Mouse (Mus musculus): ENCODE results near the gene Rnf10. TPM values are rescaled to one million over a fixed set of nuclear protein-coding genes. Genes with fewer than 3 reads are reported as not detected.
A peak's percentile ranks its signal among the peaks of the same experiment; 100 is the strongest.
"Not testable (repeated sequence)": the region's sequence is repeated elsewhere in the genome, so short reads cannot be mapped to it uniquely, and the experiment has no call there.

Rnf10 gene
- polyA plus RNA-seq, 2 experiments, result 86.7 to 163 TPM

- peaks cover 25% of the 10 kb centered on the region for H3K4me1 ChIP-seq (ENCODE audit: control insufficient read depth, insufficient read depth, low read length)
- peak overlapping the region; percentile 33; the same call in 1 of the 2 replicates for H3K27ac ChIP-seq (replicated peaks; ENCODE audit: low read depth, low read length)
- 24% methylated on average over 5 of the region's 5 CpGs for WGBS
- no peak for ATAC-seq (ENCODE audit: low FRiP score, low read depth)
- no peak overlapping the region for H3K9ac ChIP-seq (ENCODE audit: low read depth, low read length, severe bottlenecking)
- no peak overlapping the region for H3K4me3 ChIP-seq (replicated peaks; ENCODE audit: low read length)
- DNase-seq (ENCODE audit: low spot score), result no peak
- no peaks in the 10 kb centered on the region for H3K27me3 ChIP-seq (ENCODE audit: control insufficient read depth, insufficient read depth, low read length)
- H3K9me3 ChIP-seq (ENCODE audit: control insufficient read depth, low read length), result no peaks in the 10 kb centered on the region
- no peak overlapping the region for H3K4me2 ChIP-seq (replicated peaks; ENCODE audit: low read depth, low read length, severe bottlenecking)
- TF ChIP-seq POLR2A (IDR thresholded peaks at IDR 0.05; ENCODE audit: borderline replicate concordance, extremely low read depth, insufficient read depth, insufficient read length), result no peak
- no peaks in the 10 kb centered on the region for H3K36me3 ChIP-seq (ENCODE audit: control insufficient read depth, insufficient read depth, low read length)
Observed at GRCm38 (mm10) chr5:115313668-115313943, 40.9 kb upstream of the Rnf10 start.

- no peak overlapping the region for H3K4me2 ChIP-seq (replicated peaks; ENCODE audit: low read depth, low read length, severe bottlenecking)
- H3K4me3 ChIP-seq (replicated peaks; ENCODE audit: low read length), result no peak overlapping the region
- no peak overlapping the region for H3K9ac ChIP-seq (ENCODE audit: low read depth, low read length, severe bottlenecking)
- H3K27me3 ChIP-seq (ENCODE audit: control insufficient read depth, insufficient read depth, low read length), result no peaks in the 10 kb centered on the region
- H3K27ac ChIP-seq (replicated peaks; ENCODE audit: low read depth, low read length), result no peak overlapping the region; the same call in 1 of the 2 replicates
- H3K36me3 ChIP-seq (ENCODE audit: control insufficient read depth, insufficient read depth, low read length), result no peaks in the 10 kb centered on the region
- no peaks in the 10 kb centered on the region for H3K9me3 ChIP-seq (ENCODE audit: control insufficient read depth, low read length)
- no peak for TF ChIP-seq POLR2A (IDR thresholded peaks at IDR 0.05; ENCODE audit: borderline replicate concordance, extremely low read depth, insufficient read depth, insufficient read length)
- DNase-seq (ENCODE audit: low spot score) (no peak), ATAC-seq (ENCODE audit: low FRiP score, low read depth) (no peak)
- H3K4me1 ChIP-seq (ENCODE audit: control insufficient read depth, insufficient read depth, low read length), result peaks cover 20% of the 10 kb centered on the region
- WGBS, result 62% methylated on average over 10 of the region's 10 CpGs
Observed at GRCm38 (mm10) chr5:115312816-115313667, 40.3 kb upstream of the Rnf10 start.

DNA sequence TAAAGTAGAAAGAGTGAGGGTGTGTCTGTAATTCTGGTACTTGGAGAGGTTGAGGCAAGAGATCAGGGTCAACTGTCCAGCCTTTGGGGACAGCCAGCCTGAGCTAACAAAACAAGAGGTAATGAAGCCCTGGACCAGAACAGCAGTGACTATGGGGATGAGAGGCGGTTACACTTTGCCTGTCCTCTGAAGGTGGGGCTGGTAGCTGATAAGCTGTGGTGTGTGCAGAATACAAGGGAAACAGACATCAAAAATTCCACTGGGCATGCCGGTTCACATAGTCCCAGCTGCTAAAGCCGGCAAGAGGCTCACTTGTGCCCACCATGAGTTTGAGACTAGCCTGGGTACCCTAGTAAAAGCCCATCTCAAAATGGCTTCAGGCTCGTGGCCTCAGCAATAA lies 39.7 kb upstream of the Rnf10 start:
- DNase-seq (ENCODE audit: low spot score) (no peak), ATAC-seq (ENCODE audit: low FRiP score, low read depth) (no peak)
- no peak overlapping the region for H3K27ac ChIP-seq (replicated peaks; ENCODE audit: low read depth, low read length)
- H3K36me3 ChIP-seq (ENCODE audit: control insufficient read depth, insufficient read depth, low read length), result no peaks in the 10 kb centered on the region
- H3K4me3 ChIP-seq (replicated peaks; ENCODE audit: low read length), result no peak overlapping the region
- H3K9me3 ChIP-seq (ENCODE audit: control insufficient read depth, low read length), result no peaks in the 10 kb centered on the region
- H3K4me1 ChIP-seq (ENCODE audit: control insufficient read depth, insufficient read depth, low read length), result peaks cover 14% of the 10 kb centered on the region
- 73% methylated on average over 4 of the region's 4 CpGs for WGBS
- H3K4me2 ChIP-seq (replicated peaks; ENCODE audit: low read depth, low read length, severe bottlenecking), result no peak overlapping the region
- H3K9ac ChIP-seq (ENCODE audit: low read depth, low read length, severe bottlenecking), result no peak overlapping the region
- no peaks in the 10 kb centered on the region for H3K27me3 ChIP-seq (ENCODE audit: control insufficient read depth, insufficient read depth, low read length)
- no peak for TF ChIP-seq POLR2A (IDR thresholded peaks at IDR 0.05; ENCODE audit: borderline replicate concordance, extremely low read depth, insufficient read depth, insufficient read length)

- not testable (repeated sequence) for H3K27me3 ChIP-seq (ENCODE audit: control insufficient read depth, insufficient read depth, low read length); ATAC-seq (ENCODE audit: low FRiP score, low read depth); H3K4me2 ChIP-seq (replicated peaks; ENCODE audit: low read depth, low read length, severe bottlenecking); H3K9me3 ChIP-seq (ENCODE audit: control insufficient read depth, low read length); H3K9ac ChIP-seq (ENCODE audit: low read depth, low read length, severe bottlenecking); H3K27ac ChIP-seq (replicated peaks; ENCODE audit: low read depth, low read length); DNase-seq (ENCODE audit: low spot score); H3K4me3 ChIP-seq (replicated peaks; ENCODE audit: low read length)
- Histone ChIP-seq H3K36me3 (ENCODE audit: control insufficient read depth, insufficient read depth, low read length) (peaks cover 24% of the 10 kb centered on the region), H3K4me1 (ENCODE audit: control insufficient read depth, insufficient read depth, low read length) (peaks cover 12% of the 10 kb centered on the region; the same call in 1 of the 2 replicates)
- WGBS, result 79% methylated on average over 3 of the region's 7 CpGs
Observed at GRCm38 (mm10) chr5:115302190-115302589, 29.5 kb upstream of the Rnf10 start.

- TF ChIP-seq POLR2A (IDR thresholded peaks at IDR 0.05; ENCODE audit: borderline replicate concordance, extremely low read depth, insufficient read depth, insufficient read length), result no peak
- Histone ChIP-seq H3K9me3 (ENCODE audit: control insufficient read depth, low read length) (no peaks in the 10 kb centered on the region), H3K36me3 (ENCODE audit: control insufficient read depth, insufficient read depth, low read length) (peaks cover 29% of the 10 kb centered on the region), H3K4me2 (replicated peaks; ENCODE audit: low read depth, low read length, severe bottlenecking) (peak overlapping the region; percentile 73), H3K4me1 (ENCODE audit: control insufficient read depth, insufficient read depth, low read length) (peaks cover 12% of the 10 kb centered on the region; the same call in 1 of the 2 replicates), H3K27me3 (ENCODE audit: control insufficient read depth, insufficient read depth, low read length) (no peaks in the 10 kb centered on the region), H3K9ac (ENCODE audit: low read depth, low read length, severe bottlenecking) (peak overlapping the region; percentile 54), H3K27ac (replicated peaks; ENCODE audit: low read depth, low read length) (peak overlapping the region; percentile 76), H3K4me3 (replicated peaks; ENCODE audit: low read length) (peak overlapping the region; percentile 91)
- WGBS, result 21% methylated on average over 13 of the region's 13 CpGs
- no peak for DNase-seq (ENCODE audit: low spot score)
- ATAC-seq (ENCODE audit: low FRiP score, low read depth), result no peak
Observed at GRCm38 (mm10) chr5:115301615-115302014, 28.9 kb upstream of the Rnf10 start.
